20 mouse cellular contexts compared by ENCODE assay signal in genomic region chr6:88793872-88794271, GRCm38 (mm10). TPM values are rescaled to one million over a fixed set of nuclear protein-coding genes. Genes with fewer than 3 reads are reported as not detected.
DNase-seq lines count a peak whose midpoint lies in the region; ATAC-seq and TF ChIP-seq lines count a peak whose summit lies in the region.
"Had no signal": no experiment of that assay in that cellular context is flagged by ENCODE, and none has a peak within 500 bp of the region (broad histone marks: within the 10 kb centered on the region; RNA-seq: fewer than 3 reads in every experiment).

No protein-coding gene starts in this region.

- no peak overlapping the region for H3K4me3 ChIP-seq in hindbrain, embryonic 16.5 days (ENCODE audit: low read length)
- H3K4me3 ChIP-seq in hindbrain, embryonic 10.5 days, result no peak overlapping the region
- H3K4me3 ChIP-seq in forebrain, postnatal 0 days (ENCODE audit: low read depth, low read length), result no peak overlapping the region
- H3K4me3 ChIP-seq in kidney, embryonic 16.5 days (ENCODE audit: low read length), result no peak overlapping the region
- H3K4me3 ChIP-seq: embryonic facial prominence, embryonic 10.5 days; kidney, embryonic 15.5 days; left cerebral cortex, adult 2 months; midbrain, embryonic 10.5 days; myocyte; neural tube, embryonic 15.5 days had no signal

- WGBS in hindbrain, embryonic 16.5 days, result 58% methylated on average over 13 of the region's 13 CpGs
- WGBS in hindbrain, embryonic 10.5 days, result 84% methylated on average over 13 of the region's 13 CpGs
- 41% methylated on average over 13 of the region's 13 CpGs for WGBS in forebrain, postnatal 0 days
- WGBS in kidney, embryonic 16.5 days, result 85% methylated on average over 13 of the region's 13 CpGs

- 0 out of 2 replicates have a peak overlapping the region, but pooled peaks have one; percentile 1 for H3K27ac ChIP-seq in hindbrain, embryonic 16.5 days (ENCODE audit: low read depth, low read length)
- no peak overlapping the region for H3K27ac ChIP-seq in hindbrain, embryonic 10.5 days
- no peak overlapping the region for H3K27ac ChIP-seq in forebrain, postnatal 0 days (ENCODE audit: low read depth, low read length)
- H3K27ac ChIP-seq in kidney, embryonic 16.5 days (ENCODE audit: low read length), result no peak overlapping the region
- H3K27ac ChIP-seq: embryonic facial prominence, embryonic 10.5 days; kidney, embryonic 15.5 days; midbrain, embryonic 10.5 days had no signal

- peaks cover 27% of the 10 kb centered on the region for H3K4me1 ChIP-seq in hindbrain, embryonic 16.5 days (ENCODE audit: control insufficient read depth, insufficient read depth, low read depth, low read length)
- peaks cover 56% of the 10 kb centered on the region for H3K4me1 ChIP-seq in hindbrain, embryonic 10.5 days (replicated peaks)
- peaks cover 15% of the 10 kb centered on the region; the same call in 1 of the 2 replicates for H3K4me1 ChIP-seq in forebrain, postnatal 0 days (ENCODE audit: insufficient read depth)
- H3K4me1 ChIP-seq in kidney, embryonic 16.5 days (ENCODE audit: insufficient read depth, low read length), result peaks cover 33% of the 10 kb centered on the region

- peak overlapping the region; percentile 14; the same call in 1 of the 2 replicates for H3K9ac ChIP-seq in hindbrain, embryonic 16.5 days (ENCODE audit: low read depth, low read length)
- no peak overlapping the region for H3K9ac ChIP-seq in forebrain, postnatal 0 days
- H3K9ac ChIP-seq in kidney, embryonic 16.5 days (replicated peaks; ENCODE audit: low read length), result no peak overlapping the region
- H3K9ac ChIP-seq: kidney, embryonic 15.5 days; neural tube, embryonic 15.5 days had no signal

- H3K27me3 ChIP-seq in hindbrain, embryonic 16.5 days (replicated peaks; ENCODE audit: control insufficient read depth, insufficient read depth, low read length), result no peaks in the 10 kb centered on the region
- H3K27me3 ChIP-seq in hindbrain, embryonic 10.5 days (ENCODE audit: insufficient read depth, poor library complexity, severe bottlenecking), result no peaks in the 10 kb centered on the region; the same call in 1 of the 2 replicates
- H3K27me3 ChIP-seq in forebrain, postnatal 0 days (ENCODE audit: insufficient read depth, low read length), result no peaks in the 10 kb centered on the region
- no peaks in the 10 kb centered on the region for H3K27me3 ChIP-seq in kidney, embryonic 16.5 days (ENCODE audit: insufficient read depth, low read length)
- H3K27me3 ChIP-seq: kidney, embryonic 15.5 days; neural tube, embryonic 15.5 days had no signal

- H3K4me2 ChIP-seq in hindbrain, embryonic 16.5 days (ENCODE audit: low read length), result no peak overlapping the region
- H3K4me2 ChIP-seq in forebrain, postnatal 0 days (ENCODE audit: low read depth), result peak overlapping the region; percentile 36
- H3K4me2 ChIP-seq in kidney, embryonic 16.5 days (replicated peaks; ENCODE audit: low read depth, low read length), result no peak overlapping the region
- H3K4me2 ChIP-seq: kidney, embryonic 15.5 days; neural tube, embryonic 15.5 days had no signal

- H3K36me3 ChIP-seq in hindbrain, embryonic 16.5 days (ENCODE audit: control insufficient read depth, insufficient read depth, low read length), result no peaks in the 10 kb centered on the region
- no peaks in the 10 kb centered on the region for H3K36me3 ChIP-seq in hindbrain, embryonic 10.5 days
- H3K36me3 ChIP-seq in forebrain, postnatal 0 days (ENCODE audit: insufficient read depth), result no peaks in the 10 kb centered on the region
- H3K36me3 ChIP-seq in kidney, embryonic 16.5 days (ENCODE audit: insufficient read depth, low read length), result no peaks in the 10 kb centered on the region
- H3K36me3 ChIP-seq: embryonic facial prominence, embryonic 10.5 days; kidney, embryonic 15.5 days; midbrain, embryonic 10.5 days; neural tube, embryonic 15.5 days had no signal

- no peaks in the 10 kb centered on the region for H3K9me3 ChIP-seq in hindbrain, embryonic 16.5 days (ENCODE audit: control insufficient read depth, low read length)
- no peaks in the 10 kb centered on the region for H3K9me3 ChIP-seq in hindbrain, embryonic 10.5 days
- no peaks in the 10 kb centered on the region for H3K9me3 ChIP-seq in forebrain, postnatal 0 days (ENCODE audit: low read length)
- no peaks in the 10 kb centered on the region for H3K9me3 ChIP-seq in kidney, embryonic 16.5 days (ENCODE audit: low read length)
- H3K9me3 ChIP-seq: embryonic facial prominence, embryonic 10.5 days; kidney, embryonic 15.5 days; midbrain, embryonic 10.5 days; neural tube, embryonic 15.5 days had no signal

- DNase-seq in hindbrain, embryonic 10.5 days (ENCODE audit: low spot score), result no peak
- peak; percentile 47 for DNase-seq in right cerebral cortex, adult 18-20 months
- DNase-seq in right cerebral cortex, postnatal 25 days, result no peak
- DNase-seq in forebrain, postnatal 0 days, result no peak
- DNase-seq in kidney, adult 9 months, result no peak
- DNase-seq: heart, postnatal 4 days; layer of hippocampus, adult 9-11 months; right cerebral cortex, postnatal 4 days; thymus, adult 2 months; thymus, postnatal 4 days had no signal

- no peak for TF ChIP-seq CTCF in forebrain, postnatal 0 days (IDR thresholded peaks at IDR 0.05; ENCODE audit: low read depth)

- ATAC-seq in hindbrain, embryonic 16.5 days, result no peak
- ATAC-seq in forebrain, postnatal 0 days, result peak; percentile 21; the same call in 1 of the 2 replicates
- no peak for ATAC-seq in kidney, embryonic 16.5 days (ENCODE audit: low FRiP score, low TSS enrichment)
- ATAC-seq: intestine, postnatal 0 days; lung, postnatal 0 days had no signal

RNA-seq across cellular contexts. Expression of gene Abtb1, which starts 47.9 kb away (rescaled TPM):
- 37.7 and 39.4 TPM in 2 replicates for polyA plus RNA-seq in hindbrain, embryonic 16.5 days (2015; fragmentation: Nextera tagmentation; extraction: Ambion mirVana)
- 27.2 and 27.5 TPM in 2 replicates for polyA plus RNA-seq in hindbrain, embryonic 10.5 days (2016; fragmentation: Nextera tagmentation; extraction: Ambion mirVana)
- total RNA-seq in forebrain, postnatal 0 days (2014; rRNA removed), result 37.0 and 50.5 TPM in 2 replicates
- polyA plus RNA-seq in forebrain, postnatal 0 days (2015; fragmentation: Nextera tagmentation; extraction: Ambion mirVana), result 30.4 and 31.1 TPM in 2 replicates
- 43.9 and 44.6 TPM in 2 replicates for polyA plus RNA-seq in kidney, embryonic 16.5 days (2015; fragmentation: Nextera tagmentation; extraction: Ambion mirVana)
